Mouse (Mus musculus): Measurements from ENCODE around the gene Ofd1. TPM values are rescaled to one million over a fixed set of nuclear protein-coding genes. Genes with fewer than 3 reads are reported as not detected.
A peak's percentile ranks its signal among the peaks of the same experiment; 100 is the strongest.

The Ofd1 gene
- polyA plus RNA-seq, 1 experiment from 2014 or later, result 2.6 TPM

- Histone ChIP-seq H3K9ac (no peak overlapping the region), H3K9me3 (replicated peaks) (no peaks in the 10 kb centered on the region), H3K4me2 (no peak overlapping the region), H3K36me3 (no peaks in the 10 kb centered on the region), H3K4me1 (replicated peaks) (no peaks in the 10 kb centered on the region), H3K27me3 (no peaks in the 10 kb centered on the region), H3K27ac (no peak overlapping the region), H3K4me3 (replicated peaks) (no peak overlapping the region)
- DNase-seq (no peak), ATAC-seq (ENCODE audit: low read depth) (no peak)
- 43% methylated on average over 2 of the region's 2 CpGs for WGBS (ENCODE audit: insufficient replicate concordance)
These were observed 80.5 kb downstream of the Ofd1 start for GRCm38 (mm10) chrX:166359927-166360440.

- WGBS (ENCODE audit: insufficient replicate concordance), result 48% methylated on average over 2 of the region's 2 CpGs
- DNase-seq, result no peak
- Histone ChIP-seq H3K4me1 (replicated peaks) (no peaks in the 10 kb centered on the region), H3K27me3 (no peaks in the 10 kb centered on the region), H3K9me3 (replicated peaks) (no peaks in the 10 kb centered on the region), H3K27ac (no peak overlapping the region), H3K4me2 (no peak overlapping the region), H3K9ac (no peak overlapping the region), H3K4me3 (replicated peaks) (no peak overlapping the region), H3K36me3 (no peaks in the 10 kb centered on the region)
- ATAC-seq (ENCODE audit: low read depth), result no peak
These were observed 81.5 kb downstream of the Ofd1 start for GRCm38 (mm10) chrX:166358955-166359354.

- H3K4me3 ChIP-seq (replicated peaks), result no peak overlapping the region
- no peak overlapping the region for H3K4me2 ChIP-seq
- H3K9ac ChIP-seq, result no peak overlapping the region
- H3K27ac ChIP-seq, result no peak overlapping the region
- 68% methylated on average over 3 of the region's 3 CpGs for WGBS (ENCODE audit: insufficient replicate concordance)
- ATAC-seq (ENCODE audit: low read depth) (no peak), DNase-seq (no peak)
- no peaks in the 10 kb centered on the region for H3K9me3 ChIP-seq (replicated peaks)
- H3K27me3 ChIP-seq, result no peaks in the 10 kb centered on the region
- no peaks in the 10 kb centered on the region for H3K36me3 ChIP-seq
- H3K4me1 ChIP-seq (replicated peaks), result no peaks in the 10 kb centered on the region
These were observed 84.2 kb downstream of the Ofd1 start for GRCm38 (mm10) chrX:166356276-166356675.

GRCm38 (mm10) chrX:166354913-166355312 is 85.6 kb downstream of the Ofd1 start:
- H3K36me3 ChIP-seq, result no peaks in the 10 kb centered on the region
- no peak overlapping the region for H3K4me3 ChIP-seq (replicated peaks)
- H3K9me3 ChIP-seq (replicated peaks), result no peaks in the 10 kb centered on the region
- no peak overlapping the region for H3K27ac ChIP-seq
- no peak overlapping the region for H3K9ac ChIP-seq
- no peak for DNase-seq
- no peak for ATAC-seq (ENCODE audit: low read depth)
- 55% methylated on average over 1 of the region's 1 CpGs for WGBS (ENCODE audit: insufficient replicate concordance)
- H3K27me3 ChIP-seq, result no peaks in the 10 kb centered on the region
- H3K4me2 ChIP-seq, result no peak overlapping the region
- no peaks in the 10 kb centered on the region for H3K4me1 ChIP-seq (replicated peaks)

- 44% methylated on average over 2 of the region's 2 CpGs for WGBS (ENCODE audit: insufficient replicate concordance)
- H3K9me3 ChIP-seq (replicated peaks), result no peaks in the 10 kb centered on the region
- DNase-seq, result no peak
- H3K4me3 ChIP-seq (replicated peaks), result no peak overlapping the region
- H3K36me3 ChIP-seq, result no peaks in the 10 kb centered on the region
- H3K27me3 ChIP-seq, result no peaks in the 10 kb centered on the region
- no peaks in the 10 kb centered on the region for H3K4me1 ChIP-seq (replicated peaks)
- H3K4me2 ChIP-seq, result no peak overlapping the region
- no peak overlapping the region for H3K9ac ChIP-seq
- ATAC-seq (ENCODE audit: low read depth), result no peak
- no peak overlapping the region for H3K27ac ChIP-seq
These were observed 87.1 kb downstream of the Ofd1 start for GRCm38 (mm10) chrX:166353412-166353811.

- no peaks in the 10 kb centered on the region for H3K9me3 ChIP-seq (replicated peaks)
- no peaks in the 10 kb centered on the region for H3K4me1 ChIP-seq (replicated peaks)
- DNase-seq, result peak; percentile 11
- no peaks in the 10 kb centered on the region for H3K27me3 ChIP-seq
- WGBS (ENCODE audit: insufficient replicate concordance), result 14% methylated on average over 6 of the region's 6 CpGs
- ATAC-seq (ENCODE audit: low read depth), result no peak
- H3K27ac ChIP-seq, result no peak overlapping the region
- no peaks in the 10 kb centered on the region for H3K36me3 ChIP-seq
- H3K4me3 ChIP-seq (replicated peaks), result no peak overlapping the region
- H3K9ac ChIP-seq, result no peak overlapping the region
- H3K4me2 ChIP-seq, result no peak overlapping the region
These were observed 88.7 kb downstream of the Ofd1 start for GRCm38 (mm10) chrX:166351790-166352189.

GRCm38 (mm10) chrX:166348634-166349033 is 91.9 kb downstream of the Ofd1 start:
- H3K36me3 ChIP-seq, result no peaks in the 10 kb centered on the region
- no peak overlapping the region for H3K4me2 ChIP-seq
- H3K4me3 ChIP-seq (replicated peaks), result no peak overlapping the region
- H3K27me3 ChIP-seq, result no peaks in the 10 kb centered on the region
- H3K4me1 ChIP-seq (replicated peaks), result no peaks in the 10 kb centered on the region
- no peak overlapping the region for H3K9ac ChIP-seq
- no peaks in the 10 kb centered on the region for H3K9me3 ChIP-seq (replicated peaks)
- WGBS (ENCODE audit: insufficient replicate concordance), result 68% methylated on average over 4 of the region's 4 CpGs
- DNase-seq (no peak), ATAC-seq (ENCODE audit: low read depth) (no peak)
- no peak overlapping the region for H3K27ac ChIP-seq

- DNase-seq (no peak), ATAC-seq (ENCODE audit: low read depth) (no peak)
- WGBS (ENCODE audit: insufficient replicate concordance), result 78% methylated on average over 6 of the region's 6 CpGs
- H3K9me3 ChIP-seq (replicated peaks), result no peaks in the 10 kb centered on the region
- no peaks in the 10 kb centered on the region for H3K4me1 ChIP-seq (replicated peaks)
- no peaks in the 10 kb centered on the region for H3K36me3 ChIP-seq
- no peak overlapping the region for H3K4me2 ChIP-seq
- no peak overlapping the region for H3K9ac ChIP-seq
- H3K27me3 ChIP-seq, result no peaks in the 10 kb centered on the region
- no peak overlapping the region for H3K27ac ChIP-seq
- no peak overlapping the region for H3K4me3 ChIP-seq (replicated peaks)
These were observed 92.4 kb downstream of the Ofd1 start for GRCm38 (mm10) chrX:166348086-166348485.

GRCm38 (mm10) chrX:166344228-166345015 is 96.1 kb downstream of the Ofd1 start:
- Histone ChIP-seq H3K4me3 (replicated peaks) (no peak overlapping the region), H3K27ac (no peak overlapping the region), H3K36me3 (no peaks in the 10 kb centered on the region), H3K9me3 (replicated peaks) (no peaks in the 10 kb centered on the region), H3K27me3 (no peaks in the 10 kb centered on the region), H3K4me2 (no peak overlapping the region), H3K4me1 (replicated peaks) (no peaks in the 10 kb centered on the region), H3K9ac (no peak overlapping the region)
- DNase-seq (no peak), ATAC-seq (ENCODE audit: low read depth) (no peak)
- 26% methylated on average over 10 of the region's 10 CpGs for WGBS (ENCODE audit: insufficient replicate concordance)

- Histone ChIP-seq H3K4me3 (replicated peaks) (no peak overlapping the region), H3K36me3 (no peaks in the 10 kb centered on the region), H3K9ac (no peak overlapping the region), H3K9me3 (replicated peaks) (no peaks in the 10 kb centered on the region), H3K4me2 (no peak overlapping the region), H3K27me3 (no peaks in the 10 kb centered on the region), H3K27ac (no peak overlapping the region), H3K4me1 (replicated peaks) (no peaks in the 10 kb centered on the region)
- ATAC-seq (ENCODE audit: low read depth), result no peak
- 61% methylated on average over 6 of the region's 6 CpGs for WGBS (ENCODE audit: insufficient replicate concordance)
- DNase-seq, result no peak
These were observed 98.7 kb downstream of the Ofd1 start for GRCm38 (mm10) chrX:166341795-166342194.
